9 mouse cellular contexts compared by ENCODE assay signal in genomic region chr6:72534035-72534809, GRCm38 (mm10). TPM values are rescaled to one million over a fixed set of nuclear protein-coding genes. Genes with fewer than 3 reads are reported as not detected.
DNase-seq lines count a peak whose midpoint lies in the region; ATAC-seq and TF ChIP-seq lines count a peak whose summit lies in the region.
"Had no signal": no experiment of that assay in that cellular context is flagged by ENCODE, and none has a peak within 500 bp of the region (broad histone marks: within the 10 kb centered on the region; RNA-seq: fewer than 3 reads in every experiment).

No protein-coding gene starts in this region.

- peak; percentile 62; the same call in 1 of the 2 replicates for ATAC-seq in erythroblast, adult 5-6 weeks (replicated peaks; ENCODE audit: low FRiP score, poor library complexity, severe bottlenecking)
- ATAC-seq in heart, embryonic 16.5 days (replicated peaks; ENCODE audit: extremely low read depth, insufficient read depth, low FRiP score) = peak; percentile 21; the same call in 1 of the 2 replicates
- ATAC-seq in lung, embryonic 16.5 days (ENCODE audit: low read depth) = peak; percentile 34; the same call in 1 of the 2 replicates

- H3K4me1 ChIP-seq in ES-E14 (ENCODE audit: control insufficient read depth in 2 of 2, insufficient read depth in 2 of 2, low read length in 2 of 2, poor library complexity in 1 of 2) = peaks cover 0 to 3% of the 10 kb centered on the region in 2 experiments; a peak in 1 of 4 replicates
- 0 out of 2 replicates have a peak, but pooled peaks cover 5% of the 10 kb centered on the region for H3K4me1 ChIP-seq in bone marrow macrophage, adult 2 months (ENCODE audit: control insufficient read depth, insufficient read depth, low read length)
- H3K4me1 ChIP-seq in heart, embryonic 16.5 days (ENCODE audit: control insufficient read depth, insufficient read depth, low read length) = peaks cover 16% of the 10 kb centered on the region
- peaks cover 8% of the 10 kb centered on the region for H3K4me1 ChIP-seq in lung, embryonic 16.5 days (replicated peaks; ENCODE audit: control insufficient read depth, insufficient read depth, low read length)
- peaks cover 16% of the 10 kb centered on the region for H3K4me1 ChIP-seq in olfactory bulb, adult 2 months (ENCODE audit: control insufficient read depth, insufficient read depth, low read length)

- H3K27ac ChIP-seq in ES-E14 (ENCODE audit: insufficient read depth, low read depth, low read length, poor library complexity, severe bottlenecking) = no peak overlapping the region
- H3K27ac ChIP-seq in bone marrow macrophage, adult 2 months (ENCODE audit: insufficient read depth, low read depth, low read length) = no peak overlapping the region
- H3K27ac ChIP-seq in heart, embryonic 16.5 days (ENCODE audit: low read length) = peak overlapping the region; percentile 51; the same call in 1 of the 2 replicates
- no peak overlapping the region for H3K27ac ChIP-seq in lung, embryonic 16.5 days (ENCODE audit: low read length)
- no peak overlapping the region for H3K27ac ChIP-seq in olfactory bulb, adult 2 months (ENCODE audit: insufficient read depth, low read depth, low read length)
- H3K27ac ChIP-seq: liver, embryonic 15.5 days had no signal

- DNase-seq in ES-E14 (ENCODE audit: low read depth, low spot score) = no peak
- DNase-seq in kidney, postnatal 25 days = peak; percentile 65 to 78
- DNase-seq in thymus, postnatal 36 days = peak; percentile 44 to 51

- in situ Hi-C loops in ES-E14 (cut with MboI; ENCODE audit: low sequenced_read_pairs in 2 of 2, unreplicated experiment in 2 of 2) = no loop called here

- H3K9me3 ChIP-seq in ES-E14 (ENCODE audit: control insufficient read depth, insufficient read depth, low read depth, low read length) = no peaks in the 10 kb centered on the region
- no peaks in the 10 kb centered on the region for H3K9me3 ChIP-seq in heart, embryonic 16.5 days (replicated peaks; ENCODE audit: control insufficient read depth, low read length)
- no peaks in the 10 kb centered on the region for H3K9me3 ChIP-seq in lung, embryonic 16.5 days (ENCODE audit: control insufficient read depth, low read length)
- H3K9me3 ChIP-seq: liver, embryonic 15.5 days had no signal

- H3K27me3 ChIP-seq in heart, embryonic 16.5 days (ENCODE audit: control insufficient read depth, insufficient read depth, low read length) = no peaks in the 10 kb centered on the region
- no peaks in the 10 kb centered on the region for H3K27me3 ChIP-seq in lung, embryonic 16.5 days (ENCODE audit: control insufficient read depth, insufficient read depth, low read depth, low read length)
- H3K27me3 ChIP-seq: liver, embryonic 15.5 days had no signal

- H3K9ac ChIP-seq in ES-E14 (ENCODE audit: insufficient read depth, low read depth, low read length, poor library complexity, severe bottlenecking) = no peak overlapping the region
- H3K9ac ChIP-seq in heart, embryonic 16.5 days (ENCODE audit: low read length) = no peak overlapping the region
- H3K9ac ChIP-seq in lung, embryonic 16.5 days (ENCODE audit: low read length) = no peak overlapping the region
- H3K9ac ChIP-seq: liver, embryonic 15.5 days had no signal

- peak; percentile 99 for TF ChIP-seq CTCF in bone marrow macrophage, adult 2 months (IDR thresholded peaks at IDR 0.05; ENCODE audit: low read depth, low read length)
- peak; percentile 80 for TF ChIP-seq CTCF in olfactory bulb, adult 2 months (IDR thresholded peaks at IDR 0.05; ENCODE audit: insufficient read depth, low read depth, low read length)

- H3K4me2 ChIP-seq in heart, embryonic 16.5 days (ENCODE audit: low read depth, low read length) = no peak overlapping the region
- no peak overlapping the region for H3K4me2 ChIP-seq in lung, embryonic 16.5 days (ENCODE audit: low read depth, low read length)
- H3K4me2 ChIP-seq: liver, embryonic 15.5 days had no signal

- H3K36me3 ChIP-seq in ES-E14 (ENCODE audit: control insufficient read depth, insufficient read depth, low read length, poor library complexity, severe bottlenecking) = no peaks in the 10 kb centered on the region
- H3K36me3 ChIP-seq in heart, embryonic 16.5 days (ENCODE audit: control insufficient read depth, insufficient read depth) = no peaks in the 10 kb centered on the region
- no peaks in the 10 kb centered on the region for H3K36me3 ChIP-seq in lung, embryonic 16.5 days (ENCODE audit: control insufficient read depth, insufficient read depth, low read length)
- H3K36me3 ChIP-seq: liver, embryonic 15.5 days had no signal

- no peak for TF ChIP-seq POLR2A in bone marrow macrophage, adult 2 months (IDR thresholded peaks at IDR 0.05; ENCODE audit: borderline replicate concordance, low read depth, low read length)
- TF ChIP-seq POLR2A in olfactory bulb, adult 2 months (IDR thresholded peaks at IDR 0.05; ENCODE audit: insufficient read depth, low read depth, low read length) = no peak

- 36% methylated on average over 9 of the region's 9 CpGs for WGBS in heart, embryonic 16.5 days
- WGBS in lung, embryonic 16.5 days = 38% methylated on average over 9 of the region's 9 CpGs
- WGBS in olfactory bulb, adult 2 months = 36% methylated on average over 9 of the region's 9 CpGs

- H3K4me3 ChIP-seq in ES-E14 (ENCODE audit: insufficient read depth in 1 of 2, low read depth in 1 of 2, low read length in 2 of 2, poor library complexity in 1 of 2, severe bottlenecking in 1 of 2) = no peak overlapping the region
- H3K4me3 ChIP-seq in bone marrow macrophage, adult 2 months (ENCODE audit: insufficient read depth, low read length) = no peak overlapping the region
- H3K4me3 ChIP-seq in heart, embryonic 16.5 days (ENCODE audit: low read length) = no peak overlapping the region
- H3K4me3 ChIP-seq in lung, embryonic 16.5 days (ENCODE audit: low read length) = no peak overlapping the region
- H3K4me3 ChIP-seq in olfactory bulb, adult 2 months (ENCODE audit: insufficient read depth, low read depth, low read length) = no peak overlapping the region
- H3K4me3 ChIP-seq: liver, embryonic 15.5 days had no signal

TF ChIP-seq in ES-E14, 5 proteins besides CTCF, POLR2A, EP300 and RAD21:
- TF ChIP-seq MAFK (IDR thresholded peaks at IDR 0.05; ENCODE audit: insufficient read depth, low read depth, low read length) = no peak
- no peak for TF ChIP-seq CHD2 (IDR thresholded peaks at IDR 0.05; ENCODE audit: low read depth, low read length)
- no peak for TF ChIP-seq ZNF384 (IDR thresholded peaks at IDR 0.05; ENCODE audit: low read depth, low read length)
- TF ChIP-seq ZC3H11A (IDR thresholded peaks at IDR 0.05; ENCODE audit: borderline replicate concordance, low read depth, low read length) = peak; percentile 97
- no peak for TF ChIP-seq HCFC1 (IDR thresholded peaks at IDR 0.05; ENCODE audit: borderline replicate concordance, insufficient read depth, low read length)

RNA-seq across cellular contexts. Expression of gene Capg, which starts 10.0 kb away (rescaled TPM):
- total RNA-seq in ES-E14 (2012; rRNA removed) = 41.8 and 58.4 TPM in 2 replicates
- polyA plus RNA-seq in bone marrow macrophage, adult 2 months (2012; ENCODE audit: insufficient read depth, insufficient read length, missing spikeins) = 788 and 835 TPM in 2 replicates
- 10.2 and 21.1 TPM in 2 replicates for total RNA-seq in erythroblast, adult 5-6 weeks (2015; ENCODE audit: low replicate concordance)
- total RNA-seq in erythroblast, adult 5-6 weeks (2017; ENCODE audit: low replicate concordance) = 22.2 and 29.0 TPM in 2 replicates
- 32.3 and 32.8 TPM in 2 replicates for polyA plus RNA-seq in heart, embryonic 16.5 days (2015; fragmentation: Nextera tagmentation; extraction: Ambion mirVana)
- 75.8 and 82.9 TPM in 2 replicates for polyA plus RNA-seq in lung, embryonic 16.5 days (2015; fragmentation: Nextera tagmentation; extraction: Ambion mirVana)
- polyA plus RNA-seq in olfactory bulb, adult 2 months (2012; ENCODE audit: insufficient read depth, insufficient read length, low replicate concordance, missing spikeins) = not detected in 2 replicates

RNA-seq across cellular contexts. Expression of gene Sh2d6, which starts 12.7 kb away (rescaled TPM):
- not detected in 2 replicates for total RNA-seq in ES-E14 (2012; rRNA removed)
- 1.3 TPM in 1 of 2 replicates, not detected in the other for polyA plus RNA-seq in bone marrow macrophage, adult 2 months (2012; ENCODE audit: insufficient read depth, insufficient read length, missing spikeins)
- not detected in 2 replicates for total RNA-seq in erythroblast, adult 5-6 weeks (2015; ENCODE audit: low replicate concordance)
- not detected in 2 replicates for total RNA-seq in erythroblast, adult 5-6 weeks (2017; ENCODE audit: low replicate concordance)
- polyA plus RNA-seq in heart, embryonic 16.5 days (2015; fragmentation: Nextera tagmentation; extraction: Ambion mirVana) = 0.16 TPM in 1 of 2 replicates, not detected in the other
- not detected in 2 replicates for polyA plus RNA-seq in lung, embryonic 16.5 days (2015; fragmentation: Nextera tagmentation; extraction: Ambion mirVana)
- not detected in 2 replicates for polyA plus RNA-seq in olfactory bulb, adult 2 months (2012; ENCODE audit: insufficient read depth, insufficient read length, low replicate concordance, missing spikeins)
- polyA plus RNA-seq: liver, embryonic 15.5 days had no signal

Comparison
In these comparisons a context has a peak if more than half of its experiments do, and no peak if none do; other contexts are left out.
1. RNA of gene Capg, which starts 10.0 kb away (polyA plus RNA-seq): 788 to 835 TPM in bone marrow macrophage, adult 2 months, 75.8 to 82.9 TPM in lung, embryonic 16.5 days and 32.3 to 32.8 TPM in heart, embryonic 16.5 days; not detected in olfactory bulb, adult 2 months; every median in the first group is over 10 times any median in the second.
2. Peak in every context shown above with its lines, with median percentiles within 50 percentile points of each other: ATAC-seq.